Mouse (Mus musculus): ENCODE data around the gene Maml2. TPM values are rescaled to one million over a fixed set of nuclear protein-coding genes. Genes with fewer than 3 reads are reported as not detected.
A peak's percentile ranks its signal among the peaks of the same experiment; 100 is the strongest.

Gene Maml2
- polyA plus RNA-seq, 1 experiment from 2014 or later = 4.3 TPM

DNA sequence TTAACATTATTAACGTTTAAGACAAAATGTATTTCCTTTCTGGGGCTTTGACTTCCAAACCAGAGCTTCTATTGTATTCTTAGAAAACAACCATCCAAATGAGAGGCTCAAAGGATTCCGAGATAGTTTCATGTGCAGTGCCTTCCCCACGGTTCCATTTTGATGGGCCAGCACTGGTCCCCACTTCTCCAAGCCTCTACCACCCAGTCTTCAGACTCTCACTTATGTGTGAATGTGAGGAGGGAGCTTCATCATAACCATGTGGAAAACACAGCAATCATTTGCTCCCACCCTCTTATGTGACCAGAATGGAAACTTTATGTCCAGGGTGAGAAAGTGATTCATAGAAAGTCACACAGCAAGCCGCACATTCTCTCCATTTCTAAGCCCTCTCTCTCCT lies 354.1 kb downstream of the Maml2 start:
- Histone ChIP-seq H3K4me3 (ENCODE audit: low read depth, low read length) (no peak overlapping the region), H3K9me3 (ENCODE audit: control insufficient read depth, low read length) (no peaks in the 10 kb centered on the region), H3K27me3 (ENCODE audit: control insufficient read depth, insufficient read depth, low read length) (no peaks in the 10 kb centered on the region), H3K36me3 (ENCODE audit: control insufficient read depth, insufficient read depth, low read length) (no peaks in the 10 kb centered on the region), H3K9ac (ENCODE audit: low read length) (no peak overlapping the region), H3K27ac (replicated peaks) (no peak overlapping the region), H3K4me2 (replicated peaks; ENCODE audit: low read depth) (no peak overlapping the region), H3K4me1 (replicated peaks; ENCODE audit: control insufficient read depth, insufficient read depth) (no peaks in the 10 kb centered on the region)
- no peak for ATAC-seq (ENCODE audit: low FRiP score, low TSS enrichment)
- DNase-seq (ENCODE audit: low spot score) = no peak
- TF ChIP-seq CTCF (IDR thresholded peaks at IDR 0.05; ENCODE audit: low read depth) = no peak
- no peak for TF ChIP-seq EP300 (optimal IDR thresholded peaks at IDR 0.05)
- 74% methylated on average over 4 of the region's 4 CpGs for WGBS

DNA sequence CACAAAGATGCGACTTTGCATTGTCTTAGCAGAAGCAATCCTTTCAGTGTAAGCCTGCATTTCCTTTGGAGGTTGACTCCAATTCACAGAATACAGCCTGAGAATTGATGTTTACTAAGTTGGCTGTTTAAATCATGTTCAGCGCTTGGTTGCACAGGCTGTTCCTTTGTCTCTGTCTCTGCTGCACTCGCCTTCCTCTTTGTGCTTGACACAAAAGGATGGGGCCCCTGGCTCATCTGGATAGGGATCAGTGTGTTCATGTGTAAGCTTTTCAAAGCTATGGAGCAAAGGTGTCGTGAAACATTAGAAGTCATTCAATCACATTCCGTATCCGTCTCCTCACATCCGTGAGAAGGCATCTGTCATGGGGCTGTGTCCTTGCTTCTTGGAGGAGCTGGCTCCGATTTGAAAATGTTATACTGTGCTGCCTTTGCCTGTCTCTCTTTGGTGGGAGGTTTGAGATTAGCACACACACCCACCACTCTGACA lies 354.7 kb downstream of the Maml2 start:
- no peak for ATAC-seq (ENCODE audit: low FRiP score, low TSS enrichment)
- no peak for TF ChIP-seq CTCF (IDR thresholded peaks at IDR 0.05; ENCODE audit: low read depth)
- no peak for TF ChIP-seq EP300 (optimal IDR thresholded peaks at IDR 0.05)
- Histone ChIP-seq H3K27me3 (ENCODE audit: control insufficient read depth, insufficient read depth, low read length) (no peaks in the 10 kb centered on the region), H3K9ac (ENCODE audit: low read length) (no peak overlapping the region), H3K9me3 (ENCODE audit: control insufficient read depth, low read length) (no peaks in the 10 kb centered on the region), H3K4me3 (ENCODE audit: low read depth, low read length) (no peak overlapping the region), H3K27ac (replicated peaks) (no peak overlapping the region), H3K4me1 (replicated peaks; ENCODE audit: control insufficient read depth, insufficient read depth) (no peaks in the 10 kb centered on the region), H3K36me3 (ENCODE audit: control insufficient read depth, insufficient read depth, low read length) (no peaks in the 10 kb centered on the region), H3K4me2 (replicated peaks; ENCODE audit: low read depth) (no peak overlapping the region)
- no peak for DNase-seq (ENCODE audit: low spot score)
- 56% methylated on average over 8 of the region's 8 CpGs for WGBS

DNA sequence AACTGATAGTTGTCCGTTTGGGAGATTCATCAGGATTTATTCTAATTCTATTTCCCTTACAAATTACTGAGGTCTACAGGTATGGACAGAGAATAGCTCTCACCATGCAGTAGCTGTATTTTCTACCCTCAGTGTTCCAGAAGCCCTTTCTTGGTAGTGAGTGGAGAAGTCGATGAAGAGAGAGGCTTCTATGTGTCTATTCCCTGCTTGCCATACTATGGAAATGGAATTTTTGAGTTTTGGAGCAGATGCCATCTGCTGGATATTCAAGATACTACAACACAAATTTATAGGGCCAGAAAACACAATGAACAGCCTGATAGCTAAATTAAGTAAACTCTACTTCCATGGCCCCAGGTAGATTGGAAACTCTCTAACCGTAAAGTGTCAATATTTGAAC lies 355.2 kb downstream of the Maml2 start:
- no peak for ATAC-seq (ENCODE audit: low FRiP score, low TSS enrichment)

DNA sequence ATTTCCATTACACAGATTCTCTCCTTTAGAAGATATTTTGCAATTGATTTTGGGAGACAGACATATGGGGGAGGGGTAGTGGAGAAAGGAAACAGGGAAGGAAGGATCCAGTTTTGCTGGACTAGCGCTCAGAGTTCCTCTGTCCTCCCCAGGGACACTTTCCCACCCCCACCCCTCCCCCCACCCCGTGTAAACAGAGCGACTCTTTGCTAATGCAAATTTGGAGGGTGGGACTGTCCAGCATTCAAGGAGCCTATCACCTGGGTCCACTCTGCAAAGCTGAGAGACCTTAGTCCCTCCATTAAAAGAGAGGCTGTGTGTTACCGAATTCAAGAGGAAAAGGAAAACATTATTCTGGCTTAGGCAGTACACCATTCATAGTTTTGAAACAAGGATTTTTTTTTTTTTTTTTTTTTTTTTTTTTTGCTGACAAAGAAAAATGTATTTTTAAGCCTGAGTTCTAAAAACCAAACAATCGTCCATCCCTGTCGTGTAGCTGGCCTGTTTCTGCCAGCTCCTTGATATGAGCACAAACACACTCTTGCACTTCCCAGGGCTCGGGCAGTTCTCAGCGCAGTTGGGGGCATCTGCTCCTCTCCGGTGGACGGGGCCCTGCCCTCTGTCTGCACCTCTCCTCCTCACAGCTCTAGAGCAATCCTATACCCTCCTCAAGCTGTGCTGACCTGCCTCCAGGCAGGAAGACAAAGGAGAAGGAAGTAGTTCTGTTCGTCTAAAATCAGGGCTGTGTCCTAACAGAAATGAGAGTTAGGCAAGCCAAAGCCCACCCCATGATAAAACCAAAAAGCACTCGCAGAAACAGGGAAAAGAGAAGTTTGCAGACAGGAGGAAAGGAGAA lies 364.2 kb downstream of the Maml2 start:
- H3K4me3 ChIP-seq (ENCODE audit: low read depth, low read length) = peak overlapping the region; percentile 17
- H3K36me3 ChIP-seq (ENCODE audit: control insufficient read depth, insufficient read depth, low read length) = no peaks in the 10 kb centered on the region
- WGBS = 4% methylated on average over 12 of the region's 12 CpGs
- peak; percentile 27 for DNase-seq (ENCODE audit: low spot score)
- H3K9ac ChIP-seq (ENCODE audit: low read length) = peak overlapping the region; percentile 45
- H3K9me3 ChIP-seq (ENCODE audit: control insufficient read depth, low read length) = no peaks in the 10 kb centered on the region
- peak overlapping the region; percentile 50; the same call in 1 of the 2 replicates for H3K27ac ChIP-seq (replicated peaks)
- peaks cover 7% of the 10 kb centered on the region; the same call in 1 of the 2 replicates for H3K4me1 ChIP-seq (replicated peaks; ENCODE audit: control insufficient read depth, insufficient read depth)
- H3K4me2 ChIP-seq (replicated peaks; ENCODE audit: low read depth) = peak overlapping the region; percentile 53
- H3K27me3 ChIP-seq (ENCODE audit: control insufficient read depth, insufficient read depth, low read length) = no peaks in the 10 kb centered on the region
- TF ChIP-seq CTCF (IDR thresholded peaks at IDR 0.05; ENCODE audit: low read depth) (0 out of 2 replicates have a peak, but pooled peaks have one; percentile 17), EP300 (optimal IDR thresholded peaks at IDR 0.05) (no peak)
- ATAC-seq (ENCODE audit: low FRiP score, low TSS enrichment) = peak; percentile 49; the same call in 1 of the 2 replicates

More for the DNA sequence above, 355.2 kb downstream of the Maml2 start:
- Histone ChIP-seq H3K27me3 (ENCODE audit: control insufficient read depth, insufficient read depth, low read length) (no peaks in the 10 kb centered on the region), H3K4me2 (replicated peaks; ENCODE audit: low read depth) (no peak overlapping the region), H3K9me3 (ENCODE audit: control insufficient read depth, low read length) (no peaks in the 10 kb centered on the region), H3K4me1 (replicated peaks; ENCODE audit: control insufficient read depth, insufficient read depth) (no peaks in the 10 kb centered on the region), H3K9ac (ENCODE audit: low read length) (no peak overlapping the region), H3K36me3 (ENCODE audit: control insufficient read depth, insufficient read depth, low read length) (no peaks in the 10 kb centered on the region), H3K4me3 (ENCODE audit: low read depth, low read length) (no peak overlapping the region), H3K27ac (replicated peaks) (no peak overlapping the region)
- WGBS = 20% methylated on average over 3 of the region's 3 CpGs
- no peak for DNase-seq (ENCODE audit: low spot score)
- TF ChIP-seq CTCF (IDR thresholded peaks at IDR 0.05; ENCODE audit: low read depth) (peak; percentile 81), EP300 (optimal IDR thresholded peaks at IDR 0.05) (no peak)

DNA sequence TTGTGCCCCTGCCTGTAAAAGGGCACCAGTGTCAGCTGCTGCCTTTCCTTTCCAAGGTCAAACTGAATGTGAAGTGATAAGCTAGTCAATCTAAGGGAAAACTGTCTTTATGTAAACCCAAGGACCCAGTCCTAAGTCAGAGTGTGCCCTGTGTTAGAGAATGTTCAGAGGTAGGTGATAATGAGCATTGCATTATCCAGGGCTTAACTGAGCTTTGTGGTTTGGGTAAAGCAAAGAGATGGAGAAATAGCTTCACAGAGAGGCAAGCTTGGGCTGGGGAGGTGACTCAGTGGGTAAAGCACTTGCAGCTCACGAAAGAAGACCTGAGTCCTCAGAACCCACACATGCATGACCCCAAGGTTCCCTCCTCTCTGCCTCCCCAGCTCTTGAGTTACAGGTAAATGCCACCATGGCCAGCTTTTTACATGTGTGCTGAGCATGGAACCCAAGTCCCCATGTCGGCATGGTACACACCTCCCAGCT lies 367.8 kb downstream of the Maml2 start:
- 67% methylated on average over 2 of the region's 2 CpGs for WGBS
- H3K27ac ChIP-seq (replicated peaks) = no peak overlapping the region
- ATAC-seq (ENCODE audit: low FRiP score, low TSS enrichment) = peak; percentile 65

DNA sequence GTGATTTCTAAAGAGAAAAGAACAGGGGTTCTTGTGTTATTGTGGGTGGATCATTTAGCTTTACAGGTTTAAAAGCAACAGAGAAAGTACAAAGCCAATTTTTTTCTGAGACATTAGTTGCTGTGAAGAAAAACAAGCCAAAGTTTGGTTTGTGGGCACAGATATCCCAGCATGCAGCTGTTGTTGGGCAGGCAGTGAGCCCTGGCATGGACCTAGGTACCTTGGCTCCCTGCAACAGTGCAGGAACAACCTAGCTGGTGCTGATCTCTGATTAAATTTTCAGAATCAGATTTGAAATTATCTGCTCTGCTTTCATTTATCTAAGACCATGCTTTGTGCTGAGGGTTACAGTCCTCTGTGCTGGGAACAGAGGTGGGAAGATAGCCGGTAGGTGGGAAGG lies 370.2 kb downstream of the Maml2 start:
- H3K4me3 ChIP-seq (ENCODE audit: low read depth, low read length) = no peak overlapping the region
- H3K9me3 ChIP-seq (ENCODE audit: control insufficient read depth, low read length) = no peaks in the 10 kb centered on the region
- H3K9ac ChIP-seq (ENCODE audit: low read length) = no peak overlapping the region
- TF ChIP-seq EP300 (optimal IDR thresholded peaks at IDR 0.05) (no peak), CTCF (IDR thresholded peaks at IDR 0.05; ENCODE audit: low read depth) (no peak)
- WGBS = 80% methylated on average over 1 of the region's 1 CpGs
- DNase-seq (ENCODE audit: low spot score) (no peak), ATAC-seq (ENCODE audit: low FRiP score, low TSS enrichment) (no peak)
- no peaks in the 10 kb centered on the region for H3K36me3 ChIP-seq (ENCODE audit: control insufficient read depth, insufficient read depth, low read length)
- 0 out of 2 replicates have a peak, but pooled peaks cover 5% of the 10 kb centered on the region for H3K4me1 ChIP-seq (replicated peaks; ENCODE audit: control insufficient read depth, insufficient read depth)
- H3K4me2 ChIP-seq (replicated peaks; ENCODE audit: low read depth) = no peak overlapping the region
- H3K27ac ChIP-seq (replicated peaks) = no peak overlapping the region
- no peaks in the 10 kb centered on the region for H3K27me3 ChIP-seq (ENCODE audit: control insufficient read depth, insufficient read depth, low read length)

More for the DNA sequence above, 367.8 kb downstream of the Maml2 start:
- TF ChIP-seq CTCF (IDR thresholded peaks at IDR 0.05; ENCODE audit: low read depth) (no peak), EP300 (optimal IDR thresholded peaks at IDR 0.05) (no peak)
- Histone ChIP-seq H3K4me3 (ENCODE audit: low read depth, low read length) (no peak overlapping the region), H3K4me1 (replicated peaks; ENCODE audit: control insufficient read depth, insufficient read depth) (peaks cover 12% of the 10 kb centered on the region; the same call in 1 of the 2 replicates), H3K27me3 (ENCODE audit: control insufficient read depth, insufficient read depth, low read length) (no peaks in the 10 kb centered on the region), H3K36me3 (ENCODE audit: control insufficient read depth, insufficient read depth, low read length) (no peaks in the 10 kb centered on the region), H3K4me2 (replicated peaks; ENCODE audit: low read depth) (no peak overlapping the region), H3K9ac (ENCODE audit: low read length) (no peak overlapping the region), H3K9me3 (ENCODE audit: control insufficient read depth, low read length) (no peaks in the 10 kb centered on the region)
- no peak for DNase-seq (ENCODE audit: low spot score)

Measured in stomach, postnatal 0 days (tissue).